Mouse (Mus musculus) ES-CJ7 (cell line): ENCODE measurements around the gene Pou2f1.
"Not testable (repeated sequence)": the region's sequence is repeated elsewhere in the genome, so short reads cannot be mapped to it uniquely, and the experiment has no call there.

Experiments
- DNase-seq: peaks from one replicate; pipeline ENCODE4 v3.0.0; 2011; ENCODE audit warnings: low read depth, low spot score

Pou2f1 gene

DNA sequence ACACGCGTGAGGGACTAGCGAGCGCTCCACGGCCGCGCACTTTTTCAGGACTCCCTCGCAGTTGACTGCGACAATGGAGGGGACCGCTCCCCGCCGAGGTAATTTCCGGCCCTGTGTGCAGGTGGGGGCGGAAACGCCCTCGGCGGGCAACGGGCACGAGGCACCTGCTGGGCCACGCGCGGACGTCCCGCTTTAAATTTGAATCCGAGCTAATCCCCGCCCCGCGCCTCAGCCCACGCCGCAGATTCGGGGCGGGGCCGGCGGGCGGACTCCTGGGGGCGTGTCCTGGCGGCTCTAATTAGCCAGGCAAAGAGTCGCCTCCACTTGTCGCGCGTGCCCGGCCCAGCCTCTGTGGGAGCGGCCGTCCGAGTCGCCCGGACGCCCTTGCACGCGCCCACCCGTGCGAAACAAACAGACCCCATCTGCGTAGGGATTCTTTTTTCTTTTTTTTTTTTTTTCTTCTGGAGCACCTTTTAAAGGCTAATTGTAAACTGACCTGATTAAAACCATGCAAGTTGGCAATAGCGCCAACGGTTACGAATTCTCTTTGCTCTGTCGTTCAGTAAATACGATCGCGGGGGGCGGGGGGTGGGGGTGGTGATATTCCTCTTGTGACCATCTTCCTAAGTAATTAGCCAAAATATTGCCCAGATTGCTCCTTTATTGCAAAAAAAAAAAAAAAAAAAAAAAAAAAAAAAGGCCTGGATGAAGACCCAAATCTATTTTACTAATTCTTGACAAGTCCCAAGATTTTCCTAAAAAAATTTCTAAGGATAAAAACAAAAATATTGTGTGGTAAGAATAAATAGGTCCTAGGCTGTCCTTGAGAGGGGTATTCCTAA lies 924 bp upstream of the Pou2f1 start:
- peak; percentile 98 for DNase-seq

DNA sequence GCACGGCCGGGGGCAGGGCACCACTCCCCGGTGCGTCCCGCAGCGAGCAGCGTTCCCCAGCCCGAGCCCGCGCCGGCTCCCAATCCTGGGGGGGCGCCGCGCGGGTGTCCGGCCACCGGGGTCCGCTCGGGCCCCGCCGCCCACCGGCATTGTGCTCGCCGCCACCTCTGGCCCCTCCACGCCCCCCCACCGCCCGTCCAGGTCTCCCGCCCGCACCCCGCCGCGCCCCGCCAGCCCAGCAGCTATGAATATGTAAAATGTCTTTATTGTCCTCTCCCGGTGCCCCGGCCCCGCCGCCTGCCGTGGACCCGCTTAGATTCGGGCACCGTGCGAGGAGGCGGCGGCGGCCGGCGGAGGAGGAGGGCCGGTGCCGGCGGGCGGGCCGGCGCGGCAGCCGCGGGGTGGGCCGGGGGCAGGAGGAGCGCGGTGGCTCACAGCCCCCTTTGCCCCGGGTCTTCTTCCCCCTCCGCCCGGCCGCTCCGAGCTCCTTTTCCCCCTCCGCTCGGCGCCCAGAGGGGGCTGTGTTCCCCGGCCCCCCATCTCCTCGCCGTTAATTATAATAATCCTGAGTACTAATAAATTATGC lies 481 bp downstream of the Pou2f1 start:
- DNase-seq: peak; percentile 38

DNA sequence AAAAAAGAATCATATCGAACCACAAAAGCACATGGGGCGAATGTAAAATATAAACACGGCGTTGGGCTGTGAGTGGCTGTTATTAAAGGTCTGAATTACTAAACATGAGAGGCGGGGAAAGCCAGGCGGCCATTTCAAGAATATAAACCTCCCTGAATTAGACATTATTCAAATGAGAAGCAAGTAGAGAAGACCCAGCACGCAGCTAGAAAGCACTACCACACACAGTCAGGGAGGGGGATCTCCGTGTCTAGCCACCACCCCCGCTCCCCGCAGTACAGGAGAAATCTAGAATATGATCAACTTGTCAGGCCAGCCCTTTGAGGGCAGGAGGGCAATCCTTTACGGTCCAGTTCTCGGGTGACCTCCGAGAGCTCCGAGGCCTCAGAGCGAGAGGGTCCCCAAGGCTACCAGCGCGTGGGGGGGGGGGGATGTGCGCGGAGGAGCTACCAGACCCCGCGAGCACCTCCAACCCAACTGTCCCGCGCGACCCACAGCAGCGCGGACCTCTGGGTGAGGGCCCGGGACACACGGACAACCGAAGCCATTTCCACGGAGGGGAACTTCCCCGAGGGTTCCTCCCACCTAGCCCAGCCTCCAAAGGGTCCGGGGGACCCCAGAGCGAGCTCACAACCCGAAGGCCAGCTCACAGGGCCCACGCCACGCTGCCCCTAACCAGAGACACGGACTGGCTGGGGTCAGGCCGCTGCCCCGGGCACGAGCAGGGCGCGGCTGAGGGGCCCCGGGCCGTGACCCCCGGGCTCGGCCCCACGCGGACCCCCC lies 1.2 kb downstream of the Pou2f1 start:
- DNase-seq: peak; percentile 47

DNA sequence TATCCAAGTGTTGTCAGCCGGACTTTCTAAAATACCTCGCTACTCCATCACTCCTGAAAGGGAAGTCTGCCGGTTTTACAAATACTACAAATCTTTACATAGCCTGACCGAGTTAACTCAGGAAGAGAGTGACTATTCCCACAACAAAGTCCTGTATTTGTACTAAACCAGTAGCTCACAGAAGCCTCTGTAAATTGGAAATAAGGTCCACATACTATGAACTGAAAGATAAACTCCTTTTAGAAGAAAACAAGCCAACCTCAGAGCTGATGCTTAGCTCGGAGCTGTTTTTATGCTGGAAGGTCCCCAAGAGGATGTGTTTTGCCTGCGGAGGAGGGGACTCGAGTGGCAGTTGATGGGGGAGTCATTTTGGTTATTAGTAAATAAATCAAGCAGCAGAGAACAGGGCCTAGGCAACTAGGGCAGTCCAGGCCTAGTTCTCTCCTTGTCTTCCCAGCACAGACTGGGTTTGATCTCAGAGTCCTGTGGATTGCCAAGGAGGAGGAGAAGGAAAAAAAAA lies 1.8 kb downstream of the Pou2f1 start:
- DNase-seq: peak; percentile 18

DNA sequence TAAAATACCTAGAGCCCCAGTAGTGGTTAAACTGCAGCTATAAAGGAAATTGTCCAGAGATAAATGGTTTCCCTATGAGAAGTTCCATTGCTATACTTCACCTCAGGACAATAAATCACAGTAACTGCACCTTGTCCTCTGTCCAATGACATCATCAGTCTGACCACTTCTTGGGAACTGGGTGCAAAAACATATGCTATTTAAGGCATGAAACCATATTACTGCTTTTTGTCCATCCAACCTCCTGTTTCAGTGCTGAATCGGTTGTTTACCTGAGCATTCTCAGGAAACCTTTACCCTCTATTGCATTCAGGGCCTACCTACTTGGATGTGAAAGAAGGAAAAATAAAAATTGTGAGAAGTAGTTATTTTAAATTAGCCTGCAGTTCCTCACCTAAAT lies 2.8 kb downstream of the Pou2f1 start:
- no peak for DNase-seq

DNA sequence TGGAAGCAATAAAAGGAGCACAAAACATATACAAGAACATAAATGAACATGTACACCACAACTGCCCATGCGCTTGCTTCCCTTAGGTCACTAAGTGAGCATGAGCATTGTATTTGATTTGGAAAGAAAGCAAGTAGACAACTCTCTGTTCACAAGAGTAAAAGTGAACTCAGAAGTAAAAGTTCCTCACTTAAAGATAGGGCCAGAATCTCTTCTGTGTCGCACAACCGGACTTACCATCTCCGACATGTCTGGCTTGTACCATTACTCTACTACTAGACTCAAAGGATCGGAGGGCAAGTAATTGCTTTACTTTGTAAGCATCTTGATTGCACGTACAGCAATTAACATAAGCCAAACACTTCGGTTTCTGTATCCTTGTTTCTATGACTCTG lies 6.8 kb downstream of the Pou2f1 start:
- no peak for DNase-seq

DNA sequence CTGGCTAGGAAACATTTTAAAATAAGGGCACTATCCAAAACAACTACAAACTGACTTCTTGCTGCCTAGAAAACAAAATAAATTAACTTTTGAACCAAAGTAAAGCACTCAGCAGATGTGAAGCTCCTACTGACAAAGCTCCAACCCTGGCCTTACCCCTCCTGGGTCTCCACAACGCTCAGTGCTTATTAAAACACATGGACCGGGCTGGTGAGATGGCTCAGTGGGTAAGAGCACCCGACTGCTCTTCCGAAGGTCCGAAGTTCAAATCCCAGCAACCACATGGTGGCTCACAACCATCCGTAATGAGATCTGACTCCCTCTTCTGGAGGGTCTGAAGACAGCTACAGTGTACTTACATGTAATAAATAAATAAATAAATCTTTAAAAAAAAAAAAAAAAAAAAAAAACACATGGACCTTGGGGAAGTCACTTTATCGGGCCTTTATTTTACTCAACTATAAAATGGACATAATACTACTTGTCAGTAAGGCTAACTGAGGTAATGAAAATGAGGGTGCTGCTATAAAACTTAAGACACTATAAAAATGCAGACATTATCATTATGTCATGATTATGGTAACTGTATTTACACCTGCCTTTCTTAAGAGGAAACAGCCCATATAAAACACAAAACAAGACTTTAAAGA lies 7.3 kb downstream of the Pou2f1 start:
- not testable (repeated sequence) for DNase-seq

DNA sequence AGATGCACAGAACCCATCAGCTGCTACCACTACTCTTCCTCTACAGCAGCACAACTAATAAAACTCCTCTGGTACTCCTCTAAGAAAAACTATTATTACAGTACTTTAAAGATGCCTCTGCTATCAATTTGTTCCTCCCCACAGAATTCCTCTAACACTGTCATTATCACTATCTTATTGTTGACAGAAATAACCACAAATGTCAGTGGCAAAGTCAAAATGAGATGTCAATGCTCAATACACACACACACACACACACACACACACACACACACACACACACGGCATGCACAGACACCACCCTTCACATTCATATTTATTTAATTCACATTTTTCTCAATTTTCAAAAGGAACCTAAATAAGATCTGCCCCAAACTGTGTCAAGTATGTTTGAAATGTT lies 8.2 kb downstream of the Pou2f1 start:
- DNase-seq: no peak

DNA sequence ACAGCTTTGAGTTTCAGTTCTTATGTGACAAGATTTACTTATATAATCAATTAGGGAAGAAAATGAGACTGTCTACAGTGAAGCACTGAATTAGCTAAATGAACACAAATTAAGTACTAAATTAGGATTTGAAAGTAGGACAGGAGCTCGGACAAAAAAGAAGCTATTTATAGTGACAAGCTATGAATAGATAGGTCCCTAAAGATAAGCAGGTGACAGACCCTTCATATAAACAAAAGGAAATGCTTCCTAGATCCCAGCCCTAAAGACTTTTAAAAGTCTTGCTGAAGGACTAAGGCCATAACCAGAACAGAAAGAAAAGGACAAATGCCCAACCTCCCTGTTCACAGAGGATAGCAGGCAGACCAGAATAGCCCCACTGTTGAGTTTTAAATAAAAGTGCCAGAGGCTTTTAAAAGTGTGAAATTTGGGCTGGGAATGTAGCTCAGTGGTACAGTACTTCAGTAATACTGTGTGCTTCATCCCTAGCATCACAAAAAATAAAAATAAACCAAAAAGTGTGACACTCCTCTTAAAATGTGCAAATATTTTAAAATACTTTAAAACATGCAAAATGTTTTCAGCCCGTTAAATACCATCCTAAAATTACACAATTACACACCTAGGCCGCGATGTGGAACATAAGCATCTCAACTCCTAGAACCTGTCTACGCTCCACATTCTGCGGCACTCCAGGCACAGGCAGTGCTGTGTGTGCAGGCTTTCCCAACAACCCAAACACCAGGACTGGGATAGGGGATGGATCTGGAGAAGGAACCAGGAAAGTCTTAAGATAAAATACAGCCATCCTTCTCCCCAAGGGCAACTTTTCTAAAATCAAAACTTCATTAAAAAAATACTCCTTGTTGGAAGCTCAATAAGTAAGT lies 9.0 kb downstream of the Pou2f1 start:
- DNase-seq: no peak

DNA sequence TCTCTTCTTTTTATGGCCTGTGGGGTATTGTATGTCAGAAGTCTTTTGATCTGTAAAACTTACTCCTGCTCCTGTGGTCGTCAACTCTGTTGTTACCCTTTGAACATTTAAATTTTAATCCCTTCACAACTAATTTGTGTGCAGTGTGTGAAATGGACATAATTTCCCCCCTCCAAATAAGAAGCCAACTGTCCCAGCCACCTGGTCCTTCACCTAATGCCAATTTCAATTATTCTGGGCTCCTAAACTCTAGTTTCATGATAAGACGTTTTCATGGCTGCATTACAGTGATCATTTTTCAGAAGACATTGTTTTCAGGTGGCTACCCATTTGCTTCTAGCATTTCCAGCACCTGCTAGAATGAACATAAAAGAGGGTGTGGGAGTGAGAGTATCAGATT lies 13.9 kb downstream of the Pou2f1 start:
- DNase-seq: no peak

DNA sequence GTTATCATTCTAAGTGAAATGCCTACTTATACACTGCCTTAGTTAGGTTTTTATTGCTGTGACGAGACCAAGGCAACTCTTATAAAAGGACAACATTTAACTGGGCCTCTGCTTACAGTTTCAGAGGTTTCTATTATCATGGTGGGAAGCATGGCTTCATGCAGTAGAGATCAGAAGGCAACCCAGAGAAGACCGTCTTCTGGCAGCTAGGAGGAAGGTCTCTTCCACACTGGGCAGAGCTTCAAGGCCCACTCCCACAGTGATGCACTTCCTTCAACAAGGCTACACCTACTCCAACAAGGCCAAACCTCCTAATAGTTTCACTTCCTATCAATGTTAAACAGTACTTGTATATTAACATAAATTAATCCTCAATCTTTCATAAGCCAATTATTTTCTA lies 14.4 kb downstream of the Pou2f1 start:
- DNase-seq: no peak

DNA sequence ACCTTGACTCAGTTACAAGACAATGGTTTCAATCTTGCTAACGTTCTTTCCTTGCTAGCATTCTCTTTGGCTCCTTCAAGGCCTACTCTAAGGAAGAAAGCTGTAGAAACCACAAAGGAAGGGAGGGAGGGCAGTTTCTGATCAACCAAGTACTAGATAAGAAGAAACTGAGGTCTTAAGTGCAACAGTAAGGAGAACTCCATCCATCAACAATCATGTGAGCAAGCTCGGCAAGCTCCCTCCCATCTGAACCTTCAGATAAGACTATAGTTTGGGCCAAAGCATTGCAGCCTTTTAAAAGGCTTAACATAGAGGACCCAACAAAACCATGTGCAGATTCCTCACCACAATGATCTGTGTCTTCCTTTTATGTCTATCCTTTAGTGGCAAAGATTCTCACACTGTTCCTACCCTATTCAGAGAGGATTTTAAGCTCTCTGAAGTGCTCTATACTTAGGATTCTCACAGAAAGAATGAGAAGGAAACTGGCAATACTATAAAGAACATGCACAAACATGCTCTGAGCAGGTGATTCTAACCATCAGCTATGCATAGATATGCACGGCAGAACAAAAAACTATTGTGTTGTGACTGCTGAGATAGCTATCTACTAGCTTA lies 16.6 kb downstream of the Pou2f1 start:
- DNase-seq: no peak

DNA sequence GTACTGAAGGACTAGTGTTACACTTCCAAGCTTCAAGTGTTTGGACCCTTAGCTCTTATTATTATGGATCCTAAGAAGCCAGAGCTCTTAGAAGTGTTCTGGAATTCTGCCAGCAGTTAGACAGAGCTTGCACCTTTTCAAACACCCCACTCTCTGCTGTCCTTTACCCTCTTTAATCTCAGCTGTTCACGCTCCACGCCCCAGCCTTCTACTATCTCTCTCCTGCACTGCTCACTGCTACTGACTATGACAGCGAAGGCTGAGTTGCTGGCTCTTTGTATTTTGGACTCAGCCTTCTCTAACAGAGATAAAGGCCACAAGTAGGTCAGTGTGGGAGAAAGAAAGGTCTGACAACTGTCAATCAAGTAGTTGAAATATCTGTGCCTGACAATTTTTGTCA lies 17.3 kb downstream of the Pou2f1 start:
- DNase-seq: no peak

DNA sequence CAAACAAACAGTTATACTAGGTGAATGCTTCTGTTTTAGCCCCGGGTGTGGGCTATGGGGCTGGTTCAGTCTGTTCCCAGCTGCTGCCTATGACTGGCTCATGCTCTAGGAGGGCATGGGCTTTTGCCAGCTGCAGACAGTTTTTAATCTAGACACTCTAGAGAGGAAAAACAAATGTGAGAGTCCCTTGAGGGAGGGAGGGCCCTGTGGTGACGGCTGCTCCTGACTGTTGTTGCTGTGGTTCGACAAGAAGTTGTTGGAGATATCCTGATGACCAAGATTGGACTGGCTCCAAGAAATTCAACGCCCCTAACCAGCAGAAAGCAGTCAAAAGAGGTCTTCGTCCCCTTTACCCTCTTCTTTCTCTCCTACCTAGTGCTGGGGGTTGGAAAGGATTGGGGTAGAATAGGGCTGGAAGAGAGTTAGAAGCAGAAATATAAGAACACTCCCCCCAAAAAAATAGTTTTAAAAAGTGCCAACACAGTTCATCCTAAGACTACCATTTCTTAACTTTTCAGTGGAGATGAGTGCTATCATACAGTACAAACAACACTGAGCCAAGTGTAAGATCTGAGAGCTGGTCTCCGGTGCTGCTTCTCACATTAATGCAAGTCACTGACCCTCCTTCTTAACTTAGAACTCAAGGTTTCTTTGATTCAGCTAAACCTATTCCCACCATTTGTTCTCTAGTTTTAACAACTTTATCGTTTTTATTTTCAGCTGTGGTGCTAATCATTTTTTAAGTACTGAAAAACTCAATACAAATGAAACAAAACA lies 25.6 kb downstream of the Pou2f1 start:
- no peak for DNase-seq

DNA sequence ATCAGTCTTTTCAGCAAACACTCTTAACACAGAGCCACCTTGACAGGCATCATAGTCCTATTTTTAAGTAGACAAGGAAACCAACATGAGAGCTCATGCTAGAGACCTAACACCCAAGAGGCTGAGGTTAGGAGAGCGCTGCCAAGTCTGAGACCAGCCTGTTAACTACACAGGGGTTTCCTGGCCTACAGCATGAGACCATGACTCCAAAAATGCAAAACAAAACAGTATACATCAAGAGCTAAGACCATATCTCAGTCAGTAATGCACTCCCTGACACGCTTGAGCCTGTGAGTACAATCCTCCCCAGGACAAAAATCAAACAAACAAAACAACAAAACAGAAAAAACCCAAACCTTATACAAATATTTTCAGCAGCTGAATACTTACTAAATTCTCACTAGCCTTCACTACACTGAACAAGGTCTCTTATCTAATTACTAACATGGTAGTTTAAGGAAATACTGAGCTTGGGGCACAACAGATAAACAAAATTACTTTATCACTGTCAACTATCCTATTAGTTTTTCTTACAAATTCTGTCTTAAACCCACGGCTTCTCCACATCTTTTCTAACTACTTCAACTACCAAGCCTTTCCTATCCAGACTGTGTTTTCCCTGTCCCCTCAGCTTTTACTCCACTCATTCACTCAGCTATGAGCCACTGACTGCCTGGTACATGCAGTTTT lies 33.3 kb downstream of the Pou2f1 start:
- DNase-seq: no peak

DNA sequence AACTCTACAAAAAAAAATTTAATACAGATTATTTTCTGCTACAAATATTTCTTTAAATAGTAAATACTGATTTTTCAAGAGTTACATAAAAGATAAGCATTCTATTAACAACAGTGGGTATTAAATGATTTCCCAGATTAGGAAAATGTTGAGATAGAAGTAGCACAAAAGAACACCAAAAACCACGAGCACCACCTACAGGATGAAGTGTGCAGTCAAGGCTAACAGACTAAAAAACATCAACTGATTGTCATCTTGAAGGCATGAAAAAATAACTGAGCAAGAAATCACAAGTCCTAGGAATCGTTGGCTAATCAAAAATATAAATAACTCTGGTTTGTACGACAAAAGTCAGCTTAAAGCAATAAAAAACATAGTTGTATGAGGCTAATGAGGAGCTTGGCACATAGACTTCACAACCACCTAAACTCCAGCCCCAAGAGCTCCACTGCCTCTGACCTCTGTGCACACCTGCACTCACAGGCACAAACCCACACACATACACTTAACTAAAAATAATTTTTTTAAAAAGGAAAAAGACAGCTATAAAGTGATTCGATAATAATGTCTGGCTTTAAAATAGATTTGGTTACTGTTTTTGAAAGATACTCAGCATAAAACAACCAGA lies 35.3 kb downstream of the Pou2f1 start:
- DNase-seq: peak; percentile 55

DNA sequence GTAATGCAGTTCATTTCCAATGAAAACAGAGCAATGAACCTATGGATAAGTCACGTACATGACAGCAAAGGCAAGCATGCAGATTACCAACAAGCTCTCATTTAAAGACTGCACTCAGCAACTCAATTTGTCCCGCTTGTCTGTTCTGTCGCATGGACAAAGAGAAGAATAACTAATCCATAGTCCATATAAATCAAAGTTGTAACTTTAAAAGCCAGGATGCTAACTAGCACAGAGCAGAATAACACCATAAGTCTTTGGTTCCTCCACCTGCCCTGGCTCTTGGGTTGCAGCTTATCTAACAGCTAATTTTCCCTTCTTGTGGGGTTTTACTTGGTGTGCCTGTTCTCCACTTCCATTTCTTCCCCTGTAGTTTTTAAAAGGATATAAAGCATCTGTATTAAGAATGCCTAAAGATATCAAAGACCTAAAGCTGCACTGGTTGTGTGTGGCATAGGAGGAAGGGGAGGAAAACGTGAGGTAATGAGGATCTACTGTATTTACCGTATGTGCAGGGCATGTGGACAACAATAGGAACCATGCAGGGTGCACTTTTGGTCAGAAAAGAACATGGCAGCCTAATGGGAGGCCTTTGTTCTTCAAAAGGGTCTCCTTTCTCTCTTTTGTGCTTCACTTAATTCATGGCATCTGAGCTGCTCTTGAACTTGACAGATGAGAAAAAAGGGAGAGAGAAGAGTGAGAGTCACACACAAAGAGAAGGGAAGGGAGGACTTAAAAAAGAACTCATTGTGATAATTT lies 36.1 kb downstream of the Pou2f1 start:
- DNase-seq: peak; percentile 61
